Mouse (Mus musculus) liver, postnatal 0 days (tissue): ENCODE measurements at regions not wholly inside any gene's neighbourhood (a gene's known extent, or its start where the extent isn't known, plus 50 kb on each side); places are given as distances from the start of the nearest gene placed in this dataset.

ENCODE experiments used
- CTCF ChIP-seq: sonication (generic); IDR thresholded peaks from 2 replicates; pipeline ENCODE4 v1.5.1; 2016; ENCODE audit warnings: antibody characterized with exemption, low read depth
- EP300 ChIP-seq: IDR thresholded peaks from 2 replicates; pipeline ENCODE4 v1.6.1; 2016; ENCODE audit warnings: antibody characterized with exemption, low read depth, mild to moderate bottlenecking

DNA sequence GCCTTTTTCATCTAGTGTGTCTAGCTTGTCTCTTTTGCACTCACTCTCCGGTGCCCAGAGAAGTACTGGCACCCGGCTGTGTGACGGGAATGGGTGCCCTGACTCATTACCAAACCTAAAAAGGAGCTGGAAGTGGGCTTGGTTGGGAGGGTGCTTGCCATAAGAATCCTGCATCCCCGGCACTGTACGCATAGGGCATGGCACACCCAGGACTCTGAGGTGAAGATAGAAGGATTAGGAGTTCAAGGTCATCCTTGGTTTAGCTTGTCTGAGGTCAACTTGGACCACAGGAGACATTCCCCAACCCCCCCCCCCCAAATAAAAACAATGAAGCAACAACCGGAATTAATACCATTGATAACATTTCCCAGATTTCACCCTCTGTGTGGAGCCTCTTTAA, 59.5 kb upstream of the Zfp217 start:
- TF ChIP-seq CTCF = no peak
- TF ChIP-seq EP300 = no peak
